Mouse (Mus musculus) spleen, postnatal 14 days (tissue): ENCODE measurements around the gene Tspoap1.

ENCODE experiments used
- DNase-seq, 2 experiments: peaks; one replicate each; pipeline ENCODE4 v3.0.0; 2021 to 2022; ENCODE audit warnings: low spot score in 2 of 2

The Tspoap1 gene

GRCm38 (mm10) chr11:87759609-87760005 is 734 bp upstream of the Tspoap1 start:
- peak in 1 of 2 experiments; percentile 73 for DNase-seq

GRCm38 (mm10) chr11:87761181-87761721 is 910 bp downstream of the Tspoap1 start:
- no peak for DNase-seq

- no peak for DNase-seq
Observed at GRCm38 (mm10) chr11:87761806-87762701, 1.7 kb downstream of the Tspoap1 start.

- DNase-seq = no peak
Observed at GRCm38 (mm10) chr11:87762702-87763385, 2.5 kb downstream of the Tspoap1 start.

- no peak for DNase-seq
Observed at GRCm38 (mm10) chr11:87763511-87763987, 3.2 kb downstream of the Tspoap1 start.

- DNase-seq = no peak
Observed at GRCm38 (mm10) chr11:87763988-87764876, 3.9 kb downstream of the Tspoap1 start.

GRCm38 (mm10) chr11:87768745-87769144 is 8.4 kb downstream of the Tspoap1 start:
- no peak for DNase-seq

- peak; percentile 74 to 86 for DNase-seq
Observed at GRCm38 (mm10) chr11:87770989-87771388, 10.6 kb downstream of the Tspoap1 start.

- no peak for DNase-seq
Observed at GRCm38 (mm10) chr11:87772354-87772753, 12.0 kb downstream of the Tspoap1 start.

- DNase-seq = no peak
Observed at GRCm38 (mm10) chr11:87778100-87778765, 17.9 kb downstream of the Tspoap1 start.

- no peak for DNase-seq
Observed at GRCm38 (mm10) chr11:87778915-87779314, 18.6 kb downstream of the Tspoap1 start.

- no peak for DNase-seq
Observed at GRCm38 (mm10) chr11:87779392-87779791, 19.1 kb downstream of the Tspoap1 start.

GRCm38 (mm10) chr11:87780130-87780529 is 19.8 kb downstream of the Tspoap1 start:
- DNase-seq = no peak

GRCm38 (mm10) chr11:87790088-87790487 is 29.7 kb downstream of the Tspoap1 start:
- no peak for DNase-seq

- DNase-seq = no peak
Observed at GRCm38 (mm10) chr11:87793460-87793859, 33.1 kb downstream of the Tspoap1 start, which contains the start of gene Mpo. Gene Mpo (plus strand): TSS chr11:87793581.

GRCm38 (mm10) chr11:87801711-87802275 is 41.5 kb downstream of the Tspoap1 start:
- DNase-seq = no peak

GRCm38 (mm10) chr11:87802621-87803020 is 42.3 kb downstream of the Tspoap1 start:
- no peak for DNase-seq

- peak in 1 of 2 experiments; percentile 16 for DNase-seq
Observed at GRCm38 (mm10) chr11:87805448-87805847, 45.1 kb downstream of the Tspoap1 start.

- DNase-seq = no peak
Observed at GRCm38 (mm10) chr11:87807433-87807832, 47.1 kb downstream of the Tspoap1 start.

GRCm38 (mm10) chr11:87808236-87808635 is 47.9 kb downstream of the Tspoap1 start:
- no peak for DNase-seq
